In the genomic region with DNA sequence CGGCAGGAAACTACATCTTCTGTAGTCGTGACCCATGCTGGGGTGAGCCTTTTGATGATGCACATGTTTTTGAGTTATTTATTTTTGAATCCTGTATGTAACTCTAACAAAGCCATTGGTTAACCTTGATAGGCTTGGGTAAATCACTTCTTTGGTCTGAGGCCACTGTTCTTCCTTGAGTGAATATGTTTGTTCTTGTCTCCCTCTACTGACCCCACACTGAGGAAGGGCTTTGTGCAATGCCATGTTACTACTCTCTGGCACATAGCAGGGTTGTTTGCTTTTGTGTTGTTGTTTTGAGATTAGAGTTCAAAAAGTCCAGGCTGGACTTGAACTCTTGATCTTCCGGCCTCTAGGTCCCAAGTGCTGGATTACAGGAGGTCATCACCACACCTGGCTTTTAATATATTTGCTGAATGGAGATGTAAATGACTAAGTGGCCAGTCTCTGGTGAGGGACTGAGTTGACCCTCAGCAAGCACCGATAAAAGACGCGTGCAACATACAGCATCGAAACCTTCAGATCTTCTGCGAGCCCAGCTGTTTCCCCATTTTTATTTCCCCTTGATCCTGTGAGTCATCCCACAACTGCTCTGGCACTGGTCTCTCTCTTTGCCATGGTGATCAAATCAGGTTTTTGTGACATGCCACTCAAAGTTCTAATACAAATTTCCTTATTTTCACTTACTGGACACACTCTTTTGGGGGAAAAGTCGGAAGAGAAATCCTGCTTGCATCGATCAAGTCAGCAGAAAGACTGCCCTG, we compare ENCODE assay signal across 16 mouse cellular contexts. TPM values are rescaled to one million over a fixed set of nuclear protein-coding genes. Genes with fewer than 3 reads are reported as not detected.
A peak's percentile ranks its signal among the peaks of the same experiment; 100 is the strongest.
DNase-seq lines count a peak whose midpoint lies in the region; ATAC-seq and TF ChIP-seq lines count a peak whose summit lies in the region.
"Had no signal": no experiment of that assay in that cellular context is flagged by ENCODE, and none has a peak within 500 bp of the region (broad histone marks: within the 10 kb centered on the region; RNA-seq: fewer than 3 reads in every experiment).

No protein-coding gene starts in this region.

- no peaks in the 10 kb centered on the region for H3K36me3 ChIP-seq in liver, postnatal 0 days (replicated peaks; ENCODE audit: insufficient read depth, low read length)
- H3K36me3 ChIP-seq in liver, embryonic 11.5 days (ENCODE audit: control insufficient read depth, insufficient read depth, low read length), result no peaks in the 10 kb centered on the region
- H3K36me3 ChIP-seq: hindbrain, embryonic 12.5 days; limb, embryonic 10.5 days had no signal

- no peaks in the 10 kb centered on the region for H3K27me3 ChIP-seq in liver, postnatal 0 days (ENCODE audit: insufficient read depth, low read length)
- no peaks in the 10 kb centered on the region for H3K27me3 ChIP-seq in liver, embryonic 11.5 days (replicated peaks; ENCODE audit: control insufficient read depth, insufficient read depth, low read length)
- H3K27me3 ChIP-seq: hindbrain, embryonic 12.5 days had no signal

- no peak overlapping the region for H3K4me3 ChIP-seq in liver, postnatal 0 days (ENCODE audit: low read depth, low read length)
- H3K4me3 ChIP-seq in liver, embryonic 11.5 days (ENCODE audit: low read depth, low read length), result no peak overlapping the region
- no peak overlapping the region for H3K4me3 ChIP-seq in bone marrow macrophage, adult 2 months (ENCODE audit: insufficient read depth, low read length)
- H3K4me3 ChIP-seq: hindbrain, embryonic 12.5 days; limb, embryonic 10.5 days had no signal

- no peak for ATAC-seq in liver, postnatal 0 days
- ATAC-seq in liver, embryonic 11.5 days (replicated peaks; ENCODE audit: low FRiP score), result no peak
- ATAC-seq in monocyte, adult 5-6 weeks (replicated peaks; ENCODE audit: insufficient number of reproducible peaks, low FRiP score, low TSS enrichment, poor library complexity, severe bottlenecking), result peak; percentile 62

- no peaks in the 10 kb centered on the region for H3K4me1 ChIP-seq in liver, postnatal 0 days (ENCODE audit: insufficient read depth)
- no peaks in the 10 kb centered on the region for H3K4me1 ChIP-seq in liver, embryonic 11.5 days (replicated peaks; ENCODE audit: control insufficient read depth, insufficient read depth, low read length)
- peaks cover 48% of the 10 kb centered on the region for H3K4me1 ChIP-seq in bone marrow macrophage, adult 2 months (ENCODE audit: control insufficient read depth, insufficient read depth, low read length)

- no peak for TF ChIP-seq POLR2A in bone marrow macrophage, adult 2 months (IDR thresholded peaks at IDR 0.05; ENCODE audit: borderline replicate concordance, low read depth, low read length)

- no peak overlapping the region for H3K4me2 ChIP-seq in liver, postnatal 0 days (ENCODE audit: low read depth, low read length)
- no peak overlapping the region for H3K4me2 ChIP-seq in liver, embryonic 11.5 days
- H3K4me2 ChIP-seq: hindbrain, embryonic 12.5 days had no signal

- no peak for TF ChIP-seq EP300 in liver, postnatal 0 days (IDR thresholded peaks at IDR 0.05; ENCODE audit: low read depth)

- H3K9ac ChIP-seq in liver, postnatal 0 days (replicated peaks), result no peak overlapping the region
- H3K9ac ChIP-seq in liver, embryonic 11.5 days (ENCODE audit: low read depth, low read length), result no peak overlapping the region
- H3K9ac ChIP-seq: hindbrain, embryonic 12.5 days had no signal

- H3K9me3 ChIP-seq in liver, postnatal 0 days (ENCODE audit: low read length), result no peaks in the 10 kb centered on the region
- H3K9me3 ChIP-seq in liver, embryonic 11.5 days (ENCODE audit: control insufficient read depth, low read length), result no peaks in the 10 kb centered on the region
- H3K9me3 ChIP-seq: hindbrain, embryonic 12.5 days; limb, embryonic 10.5 days had no signal

- WGBS in liver, postnatal 0 days (ENCODE audit: insufficient replicate concordance), result 57% methylated on average over 10 of the region's 10 CpGs
- WGBS in liver, embryonic 11.5 days, result 81% methylated on average over 10 of the region's 10 CpGs

- DNase-seq in liver, postnatal 0 days, result no peak
- DNase-seq in liver, embryonic 11.5 days (ENCODE audit: low spot score), result no peak
- peak; percentile 60 for DNase-seq in CD4-positive, CD25-positive, alpha-beta regulatory T cell, adult 2 months (ENCODE audit: low read depth, low spot score)
- DNase-seq in cerebellum, adult 11 months, result no peak
- no peak for DNase-seq in retina, postnatal 1 day
- DNase-seq in cerebellum, adult 9-11 months, result no peak
- DNase-seq: cerebellum, adult 8-10 months; gastrocnemius, postnatal 36 days; kidney, adult 2 months; thymus, postnatal 36 days had no signal

- H3K27ac ChIP-seq in liver, postnatal 0 days (ENCODE audit: low read depth), result no peak overlapping the region
- H3K27ac ChIP-seq in liver, embryonic 11.5 days (ENCODE audit: low read depth, low read length), result no peak overlapping the region
- peak overlapping the region; percentile 84 for H3K27ac ChIP-seq in bone marrow macrophage, adult 2 months (ENCODE audit: insufficient read depth, low read depth, low read length)
- H3K27ac ChIP-seq: hindbrain, embryonic 12.5 days; limb, embryonic 10.5 days had no signal

- peak; percentile 45 for TF ChIP-seq CTCF in liver, postnatal 0 days (IDR thresholded peaks at IDR 0.05; ENCODE audit: low read depth)
- TF ChIP-seq CTCF in bone marrow macrophage, adult 2 months (IDR thresholded peaks at IDR 0.05; ENCODE audit: low read depth, low read length), result no peak

RNA-seq across cellular contexts. Expression of a gene that starts 1.3 kb away (rescaled TPM):
- polyA plus RNA-seq in liver, postnatal 0 days (2015; fragmentation: Nextera tagmentation; extraction: Ambion mirVana), result not detected in 2 replicates
- polyA plus RNA-seq in liver, embryonic 11.5 days (2014; fragmentation: Nextera tagmentation; extraction: Ambion mirVana), result 0.44 TPM in 2 replicates
- not detected in 2 replicates for polyA plus RNA-seq in bone marrow macrophage, adult 2 months (2012; ENCODE audit: insufficient read depth, insufficient read length, missing spikeins)
- total RNA-seq in monocyte, adult 5-6 weeks (2017), result not detected in 3 replicates
- total RNA-seq: gastrocnemius, postnatal 36 days had no signal
- polyA plus RNA-seq: kidney, adult 2 months; liver, embryonic 16.5 days; stomach, embryonic 16.5 days had no signal

RNA-seq across cellular contexts. Expression of a gene that starts 51.6 kb away (rescaled TPM):
- 11.4 and 11.9 TPM in 2 replicates for polyA plus RNA-seq in liver, postnatal 0 days (2015; fragmentation: Nextera tagmentation; extraction: Ambion mirVana)
- polyA plus RNA-seq in liver, embryonic 11.5 days (2014; fragmentation: Nextera tagmentation; extraction: Ambion mirVana), result 5.4 and 6.3 TPM in 2 replicates
- polyA plus RNA-seq in bone marrow macrophage, adult 2 months (2012; ENCODE audit: insufficient read depth, insufficient read length, missing spikeins), result 536 and 666 TPM in 2 replicates
- 223 to 337 TPM (median 251 TPM) in 3 replicates for total RNA-seq in monocyte, adult 5-6 weeks (2017)

Comparison
In these comparisons a context has a peak if more than half of its experiments do, and no peak if none do; other contexts are left out.
1. RNA of a gene that starts 51.6 kb away (polyA plus RNA-seq): 536 to 666 TPM in bone marrow macrophage, adult 2 months; 11.4 to 11.9 TPM in liver, postnatal 0 days and 5.4 to 6.3 TPM in liver, embryonic 11.5 days; every median in the first group is over 10 times any median in the second.